Mouse (Mus musculus) lung, postnatal 0 days (tissue): ENCODE results near the gene Fam206a.

ENCODE experiments used
- CTCF ChIP-seq: IDR thresholded peaks from 2 replicates; pipeline ENCODE4 v1.5.1; 2016; ENCODE audit warnings: antibody characterized with exemption, mild to moderate bottlenecking
- EP300 ChIP-seq: IDR thresholded peaks from 2 replicates; pipeline ENCODE4 v1.6.1; 2016; ENCODE audit warnings: antibody characterized with exemption, mild to moderate bottlenecking, control low read depth

DNA sequence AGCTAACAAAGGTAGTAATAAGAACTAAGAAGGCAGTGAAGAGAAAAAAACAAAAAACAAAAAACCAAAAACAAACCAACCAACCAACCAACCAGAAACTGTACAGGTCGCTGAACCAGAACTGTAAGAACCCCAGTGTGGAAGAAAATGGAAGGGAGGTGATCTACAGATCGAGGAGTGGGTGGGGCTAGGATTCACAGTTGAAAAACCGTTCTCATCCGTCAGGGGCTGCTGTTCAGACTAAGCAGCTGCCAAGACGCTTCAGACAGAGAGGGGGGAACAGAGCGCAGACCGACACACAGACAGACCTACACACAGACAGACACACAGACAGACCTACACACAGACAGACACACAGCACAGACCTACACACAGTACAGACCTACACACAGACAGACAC is 40.4 kb downstream of the Fam206a start:
- TF ChIP-seq CTCF, result no peak
- no peak for TF ChIP-seq EP300
